Mouse (Mus musculus) bone marrow macrophage, adult 2 months (primary cell): ENCODE data around the gene Rdh7. TPM values are rescaled to one million over a fixed set of nuclear protein-coding genes. Genes with fewer than 3 reads are reported as not detected.
"Not testable (repeated sequence)": the region's sequence is repeated elsewhere in the genome, so short reads cannot be mapped to it uniquely, and the experiment has no call there.

ENCODE experiments used
- H3K27ac ChIP-seq: 2 replicates; pipeline ENCODE4 v1.5.1; 2012; ENCODE audit warnings: low read depth, low read length; ENCODE audit not compliant: insufficient read depth
- H3K4me1 ChIP-seq: 2 replicates; pipeline ENCODE4 v1.6.1; 2012; ENCODE audit warnings: low read length; ENCODE audit not compliant: control insufficient read depth, insufficient read depth
- H3K4me3 ChIP-seq: 2 replicates; pipeline ENCODE4 v1.5.1; 2012; ENCODE audit warnings: mild to moderate bottlenecking, low read length, moderate library complexity; ENCODE audit not compliant: insufficient read depth
- CTCF ChIP-seq: IDR thresholded peaks from 2 replicates; pipeline ENCODE4 v1.5.1; 2012; ENCODE audit warnings: low read depth, mild to moderate bottlenecking, low read length, moderate library complexity
- POLR2A ChIP-seq: IDR thresholded peaks from 2 replicates; pipeline ENCODE4 v1.6.1; 2012; ENCODE audit warnings: mild to moderate bottlenecking, low read depth, low read length, borderline replicate concordance
- polyA plus RNA-seq: library from polyadenylated mRNA; stranded (reverse); fragments of >200 nt; gene quantifications from 2 replicates; pipeline ENCODE4 v1.2.4, GENCODE M21; 2012; ENCODE audit not compliant: missing spikeins, insufficient read depth, insufficient read length

Rdh7 gene
- polyA plus RNA-seq, 1 experiment: not detected

GRCm38 (mm10) chr10:127897506-127897905 lies 8.9 kb upstream of the Rdh7 start:
- Histone ChIP-seq H3K27ac (no peak overlapping the region), H3K4me3 (no peak overlapping the region), H3K4me1 (0 out of 2 replicates have a peak, but pooled peaks cover 2% of the 10 kb centered on the region)
- TF ChIP-seq POLR2A (no peak), CTCF (no peak)

DNA sequence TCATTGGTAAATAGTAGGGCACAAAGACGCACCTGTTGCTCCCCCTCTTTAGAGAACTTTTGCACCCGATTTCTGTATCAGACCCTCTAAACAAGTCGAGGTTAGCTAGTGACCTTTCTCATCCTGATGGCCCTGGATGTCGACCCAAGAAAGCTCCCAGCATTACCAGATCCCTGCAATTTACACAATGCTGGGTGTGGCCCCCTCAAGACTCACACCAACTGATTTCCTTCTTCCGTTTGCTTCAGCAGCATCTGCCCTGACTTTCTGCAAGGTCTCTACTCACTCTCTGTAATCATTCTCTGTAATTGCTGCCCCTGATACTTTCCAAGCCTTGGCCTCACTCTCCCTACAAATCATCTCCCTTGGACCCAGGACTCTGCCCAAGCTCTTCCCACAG lies 8.1 kb upstream of the Rdh7 start:
- Histone ChIP-seq H3K4me3 (no peak overlapping the region), H3K27ac (no peak overlapping the region), H3K4me1 (0 out of 2 replicates have a peak, but pooled peaks cover 2% of the 10 kb centered on the region)
- TF ChIP-seq CTCF: no peak
- no peak for TF ChIP-seq POLR2A

DNA sequence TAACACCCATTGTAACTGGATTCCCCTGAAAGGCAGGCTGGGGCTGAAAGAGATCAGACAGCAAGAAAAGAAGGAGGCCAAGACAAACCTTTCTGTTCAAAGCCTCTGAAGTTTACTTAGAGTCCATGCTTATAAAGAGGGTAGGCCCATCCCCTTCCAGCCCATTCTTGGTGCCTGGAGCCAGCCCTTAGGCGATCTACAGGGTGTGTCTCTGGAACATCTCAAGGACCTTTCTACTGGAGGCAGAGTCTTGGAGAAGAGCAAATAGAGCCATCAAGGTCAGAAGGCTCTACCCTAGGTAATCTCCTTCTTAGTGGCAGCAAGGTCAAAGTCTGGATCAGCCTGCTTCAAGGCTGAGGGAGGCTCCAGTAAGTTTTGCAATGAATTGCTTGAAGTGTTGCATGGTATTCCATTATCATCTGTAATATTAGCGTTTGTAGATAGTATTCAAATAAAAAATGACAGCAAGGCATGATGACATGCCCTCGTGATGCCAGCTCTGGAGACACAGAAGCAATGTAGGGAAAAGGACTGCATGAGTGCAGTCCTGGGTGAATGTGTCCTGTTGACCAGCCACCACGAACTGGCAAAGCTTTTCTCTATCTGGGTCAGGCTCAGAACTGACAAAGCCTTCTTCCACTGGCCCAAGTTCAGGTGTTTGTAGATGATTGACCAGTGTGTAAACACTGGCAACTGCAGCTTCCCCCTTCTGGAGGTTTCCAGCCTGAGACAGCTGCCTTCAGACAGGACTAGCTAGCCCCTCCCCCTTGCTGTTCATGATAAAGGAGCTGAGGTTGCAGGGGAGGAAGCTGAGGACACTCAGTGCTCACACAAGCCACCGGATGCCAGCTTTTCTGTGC lies 4.8 kb upstream of the Rdh7 start:
- not testable (repeated sequence) for H3K4me3 ChIP-seq, H3K27ac ChIP-seq, H3K4me1 ChIP-seq

- TF ChIP-seq POLR2A (no peak), CTCF (no peak)
- no peak overlapping the region for H3K27ac ChIP-seq
- no peak overlapping the region for H3K4me3 ChIP-seq
- H3K4me1 ChIP-seq: 0 out of 2 replicates have a peak, but pooled peaks cover 2% of the 10 kb centered on the region
Observed at GRCm38 (mm10) chr10:127891481-127891880, 2.9 kb upstream of the Rdh7 start.

DNA sequence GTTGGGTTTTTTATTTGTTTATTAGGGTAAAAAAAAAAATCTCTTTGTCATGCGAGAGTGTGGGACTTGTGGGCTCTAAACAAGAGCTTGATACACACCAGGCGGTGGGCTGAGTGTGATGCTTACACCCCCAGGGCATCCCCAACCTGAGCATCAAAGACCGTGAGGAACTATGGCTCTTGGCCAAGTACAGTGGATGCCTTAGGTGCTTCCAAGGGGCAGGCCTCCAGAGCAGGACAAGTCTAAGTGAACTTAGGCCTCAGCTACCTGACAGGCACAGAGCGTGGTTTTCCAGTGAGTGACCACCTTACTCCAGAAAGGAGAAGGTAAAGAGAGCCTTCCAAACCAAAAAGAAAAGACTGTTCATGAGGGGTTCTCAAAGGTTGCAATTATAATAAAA lies 1.6 kb downstream of the Rdh7 start:
- Histone ChIP-seq H3K27ac (no peak overlapping the region), H3K4me1 (no peaks in the 10 kb centered on the region), H3K4me3 (no peak overlapping the region)
- TF ChIP-seq POLR2A: no peak
- no peak for TF ChIP-seq CTCF

GRCm38 (mm10) chr10:127886551-127886950 lies 2.1 kb downstream of the Rdh7 start:
- Histone ChIP-seq H3K4me3 (no peak overlapping the region), H3K4me1 (no peaks in the 10 kb centered on the region), H3K27ac (no peak overlapping the region)
- TF ChIP-seq CTCF (no peak), POLR2A (no peak)

DNA sequence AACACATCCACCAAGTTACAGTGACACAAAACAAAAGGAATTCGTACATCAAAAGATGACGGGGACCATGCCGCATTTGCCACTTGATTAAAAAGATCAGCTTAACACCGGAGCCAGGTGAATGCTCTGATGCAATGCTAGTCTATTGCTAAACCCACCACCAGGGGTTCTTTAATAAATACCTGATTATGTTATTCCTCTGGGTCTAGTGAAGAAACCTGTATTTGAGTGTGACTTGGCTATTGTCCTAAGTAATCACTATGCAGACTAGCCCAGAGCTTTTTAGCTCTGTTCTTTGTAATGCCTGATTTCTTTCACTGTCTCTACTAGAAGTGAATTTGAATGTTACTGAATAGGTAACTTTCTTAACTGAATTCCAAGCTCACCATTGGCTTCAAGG lies 7.6 kb downstream of the Rdh7 start:
- TF ChIP-seq CTCF: no peak
- no peak for TF ChIP-seq POLR2A
- H3K4me3 ChIP-seq: no peak overlapping the region

GRCm38 (mm10) chr10:127879155-127879688 lies 9.4 kb downstream of the Rdh7 start:
- Histone ChIP-seq H3K27ac (no peak overlapping the region), H3K4me3 (no peak overlapping the region), H3K4me1 (no peaks in the 10 kb centered on the region)
- TF ChIP-seq POLR2A (no peak), CTCF (no peak)

More for the DNA sequence above, 7.6 kb downstream of the Rdh7 start:
- no peak overlapping the region for H3K27ac ChIP-seq
- no peaks in the 10 kb centered on the region for H3K4me1 ChIP-seq

- Histone ChIP-seq H3K4me3 (no peak overlapping the region), H3K27ac (no peak overlapping the region), H3K4me1 (no peaks in the 10 kb centered on the region)
- TF ChIP-seq POLR2A (no peak), CTCF (no peak)
Observed at GRCm38 (mm10) chr10:127878262-127879057, 10.2 kb downstream of the Rdh7 start.

- Histone ChIP-seq H3K4me3 (no peak overlapping the region), H3K27ac (no peak overlapping the region), H3K4me1 (no peaks in the 10 kb centered on the region)
- no peak for TF ChIP-seq CTCF
- TF ChIP-seq POLR2A: no peak
Observed at GRCm38 (mm10) chr10:127877681-127878080, 10.9 kb downstream of the Rdh7 start.
